Mouse (Mus musculus) B cell, adult 2 months (primary cell): ENCODE measurements around the gene Slc31a1.

Experiments
- DNase-seq, 2 experiments: peaks; one replicate each; pipeline ENCODE4 v3.0.0; 2022

Slc31a1 gene

GRCm38 (mm10) chr4:62366291-62366690 lies 5.8 kb downstream of the Slc31a1 start:
- DNase-seq: no peak

- no peak for DNase-seq
Observed at GRCm38 (mm10) chr4:62367586-62367985, 7.1 kb downstream of the Slc31a1 start.

- DNase-seq: no peak
Observed at GRCm38 (mm10) chr4:62369091-62369490, 8.6 kb downstream of the Slc31a1 start.

DNA sequence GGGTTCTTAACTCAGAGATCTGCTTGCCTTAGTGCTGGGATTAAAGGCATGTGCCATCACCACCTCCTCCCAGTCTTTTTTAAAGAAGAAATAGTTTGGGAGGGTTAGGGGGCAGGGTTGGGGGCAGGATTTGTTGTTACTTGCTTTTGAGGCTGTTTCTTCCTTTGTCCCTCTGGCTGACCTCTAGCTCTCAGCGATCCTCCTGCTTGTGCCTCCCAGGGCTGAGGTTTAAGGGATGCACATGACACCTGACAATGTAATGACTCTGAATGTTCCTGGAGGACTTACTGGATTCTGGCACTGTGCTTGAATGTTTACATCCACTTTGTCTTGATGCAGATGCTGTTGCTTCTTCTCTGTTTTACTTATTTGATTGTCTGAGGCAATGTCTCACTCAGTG lies 11.9 kb downstream of the Slc31a1 start:
- DNase-seq: no peak

- DNase-seq: no peak
Observed at GRCm38 (mm10) chr4:62372818-62373520, 12.4 kb downstream of the Slc31a1 start.

- no peak for DNase-seq
Observed at GRCm38 (mm10) chr4:62373668-62374067, 13.1 kb downstream of the Slc31a1 start.

DNA sequence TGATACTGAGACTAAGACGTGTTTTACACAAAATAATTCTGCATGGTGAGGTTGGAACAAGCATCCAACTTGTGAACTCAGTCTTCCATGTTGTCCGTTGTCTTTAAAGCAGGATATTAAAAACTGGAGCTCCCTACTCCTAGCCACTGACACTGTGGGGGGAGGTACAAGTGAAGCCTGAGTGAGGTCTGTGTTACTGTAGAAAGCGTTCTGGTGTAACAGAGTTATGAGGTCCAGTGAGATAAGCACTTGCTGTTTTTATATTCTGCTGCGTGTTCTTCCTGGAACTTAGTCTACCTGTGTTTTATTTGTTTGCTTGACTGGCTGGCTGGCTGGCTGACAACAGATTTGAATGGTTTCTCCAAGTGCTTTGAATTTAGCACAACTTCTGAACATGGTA lies 13.8 kb downstream of the Slc31a1 start:
- DNase-seq: no peak

DNA sequence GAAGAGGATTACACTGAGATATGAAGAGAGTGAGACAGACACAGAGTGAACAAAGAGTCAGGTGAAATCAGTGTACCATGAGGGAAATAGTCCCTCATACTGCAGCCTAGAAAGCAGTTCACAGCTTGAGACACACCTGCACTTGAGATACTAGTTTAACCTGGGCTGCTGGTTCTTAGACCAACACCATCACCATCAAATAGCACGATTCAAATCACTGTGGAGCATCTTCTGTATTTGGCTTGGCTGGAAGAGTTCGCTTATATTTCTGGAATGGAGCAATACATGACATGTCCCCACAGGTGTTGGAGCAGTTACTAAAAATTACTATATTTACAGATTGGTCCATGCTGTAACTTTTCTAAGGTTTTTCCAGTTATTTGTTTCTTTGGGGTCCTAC lies 15.6 kb downstream of the Slc31a1 start:
- no peak for DNase-seq

- DNase-seq: no peak
Observed at GRCm38 (mm10) chr4:62379724-62380381, 19.3 kb downstream of the Slc31a1 start.

GRCm38 (mm10) chr4:62383207-62383606 lies 22.7 kb downstream of the Slc31a1 start:
- no peak for DNase-seq

DNA sequence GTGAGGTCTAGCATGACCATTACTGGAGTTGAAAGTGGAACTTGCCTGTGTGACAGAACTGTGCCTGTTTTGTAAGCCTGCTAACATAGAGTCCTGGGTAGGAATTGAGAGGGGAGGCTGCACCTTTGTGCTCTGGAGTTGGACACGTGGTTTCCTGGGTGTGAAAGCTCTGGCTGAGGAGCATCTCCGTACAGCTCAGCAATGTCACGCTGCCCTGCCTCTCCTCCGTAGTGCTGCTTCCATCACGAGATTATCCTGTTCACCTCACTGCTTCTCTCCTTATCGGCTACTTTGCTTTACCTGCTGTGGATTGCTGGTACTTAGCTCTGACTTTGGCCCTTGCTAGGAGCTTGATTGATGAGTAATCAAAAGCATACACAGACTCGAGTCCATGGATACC lies 23.2 kb downstream of the Slc31a1 start:
- no peak for DNase-seq

DNA sequence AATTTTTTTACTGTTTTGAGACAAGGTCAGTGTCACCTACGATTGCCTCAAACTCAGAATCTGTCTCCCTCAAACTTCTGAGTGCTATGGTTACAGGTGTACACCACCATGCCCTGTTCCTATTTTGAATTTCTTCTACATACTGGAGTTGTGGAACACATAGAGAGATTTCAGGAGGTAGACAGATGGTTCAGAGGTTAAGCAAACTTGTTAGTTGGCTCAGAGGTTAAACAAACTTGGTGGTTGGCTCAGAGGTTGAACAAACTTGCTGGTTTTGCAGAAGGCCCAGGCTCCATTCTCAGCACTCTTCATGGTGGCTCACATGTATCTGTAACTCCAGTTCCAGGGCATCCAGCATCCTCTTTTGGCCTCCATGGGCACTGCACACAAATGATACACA lies 23.6 kb downstream of the Slc31a1 start:
- DNase-seq: no peak

- no peak for DNase-seq
Observed at GRCm38 (mm10) chr4:62385439-62385838, 24.9 kb downstream of the Slc31a1 start.

DNA sequence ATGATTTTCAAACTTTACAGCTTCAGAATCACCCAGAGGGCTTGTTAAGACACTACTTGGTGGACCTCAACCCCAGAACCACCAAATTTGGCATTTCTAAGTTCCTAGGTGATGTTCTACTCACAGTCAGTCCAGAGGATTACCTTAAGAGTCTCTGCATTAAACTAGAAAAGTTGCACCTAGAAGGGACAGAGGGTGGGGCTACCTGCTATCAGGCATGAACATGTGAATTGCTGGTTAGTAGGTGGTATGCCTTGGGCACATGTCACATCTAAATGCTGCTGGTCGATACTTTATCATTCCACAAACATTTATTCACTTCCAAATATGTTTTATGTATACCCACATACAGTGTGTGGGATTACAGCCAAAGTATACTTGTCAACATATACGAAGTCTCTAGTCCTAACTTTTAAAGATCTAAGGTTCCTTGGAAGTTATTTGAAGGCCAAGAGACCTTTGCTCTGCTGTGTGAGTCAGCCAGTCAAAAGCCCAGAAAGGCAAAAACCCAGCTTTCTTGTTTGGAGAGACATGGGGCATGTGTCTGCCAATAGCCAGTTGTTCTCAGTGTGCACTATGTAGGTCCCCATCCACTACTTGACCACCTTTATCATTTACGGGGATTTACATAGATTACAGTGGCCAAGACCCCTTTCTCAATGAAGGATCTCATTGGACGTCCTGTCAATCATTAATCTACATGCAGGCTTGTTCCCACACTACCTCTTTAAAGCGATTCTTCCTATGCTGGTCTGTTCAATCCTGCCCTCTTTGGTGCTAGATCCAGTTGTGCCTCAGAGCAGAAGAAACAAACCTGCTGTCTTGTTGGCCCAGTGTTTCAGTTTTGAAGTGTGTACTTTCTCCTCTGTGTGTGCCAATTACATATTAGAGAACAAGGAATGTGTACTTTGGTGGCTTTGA lies 29.3 kb downstream of the Slc31a1 start:
- DNase-seq: no peak

GRCm38 (mm10) chr4:62391892-62392291 lies 31.4 kb downstream of the Slc31a1 start:
- no peak for DNase-seq

- DNase-seq: no peak
Observed at GRCm38 (mm10) chr4:62393459-62393858, 32.9 kb downstream of the Slc31a1 start.

GRCm38 (mm10) chr4:62395806-62396205 lies 35.3 kb downstream of the Slc31a1 start:
- no peak for DNase-seq

GRCm38 (mm10) chr4:62397616-62398365 lies 37.3 kb downstream of the Slc31a1 start:
- DNase-seq: no peak

GRCm38 (mm10) chr4:62398956-62399355 lies 38.4 kb downstream of the Slc31a1 start:
- no peak for DNase-seq

- no peak for DNase-seq
Observed at GRCm38 (mm10) chr4:62406133-62406532, 45.6 kb downstream of the Slc31a1 start.

DNA sequence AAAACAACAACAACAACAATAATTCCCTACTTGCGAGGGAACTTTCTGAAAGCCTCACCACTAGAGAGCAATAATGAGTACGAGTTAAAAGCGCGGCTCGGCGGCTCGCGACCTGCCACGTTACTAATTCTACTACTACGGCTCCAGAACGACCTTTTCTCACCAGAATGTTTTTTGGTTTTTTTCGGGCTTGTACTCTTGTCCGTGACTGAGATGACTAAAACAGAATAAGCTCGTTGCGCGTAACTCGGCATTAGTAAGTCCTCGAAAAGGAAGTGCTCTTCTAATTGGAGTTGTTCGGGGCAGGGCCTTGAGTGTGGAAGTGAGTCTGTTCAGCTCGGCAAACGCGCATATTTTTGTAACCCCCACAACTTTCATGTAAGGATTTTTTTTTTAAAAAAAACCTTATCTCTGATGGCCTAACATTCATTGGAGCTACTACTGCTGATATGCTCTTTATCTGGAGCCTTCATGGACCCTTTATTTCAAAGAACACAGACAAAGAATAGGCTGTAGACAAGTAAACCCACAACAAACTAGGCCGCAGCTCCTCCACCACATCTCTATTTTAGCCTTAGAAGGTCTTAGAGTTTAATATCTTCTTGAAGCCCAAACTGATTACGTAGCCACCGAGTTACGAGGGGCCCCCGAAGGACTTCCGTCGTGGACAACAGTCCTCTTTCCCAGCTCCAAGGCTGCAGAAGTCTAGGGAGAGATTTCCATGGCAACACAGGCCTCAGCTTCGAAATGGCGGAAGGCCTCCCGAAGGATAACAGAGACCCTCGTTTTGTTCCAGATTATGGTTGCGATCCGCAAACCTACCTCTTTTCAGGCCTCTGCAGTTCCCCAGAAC lies 47.4 kb downstream of the Slc31a1 start:
- peak; percentile 64 to 68 for DNase-seq
